Mouse (Mus musculus) testis, postnatal 14 days (tissue): Measurements from ENCODE around the gene Foxi3.

ENCODE experiments used
- DNase-seq: peaks from one replicate; pipeline ENCODE4 v3.0.0; 2021; ENCODE audit warnings: low spot score

Foxi3 gene

DNA sequence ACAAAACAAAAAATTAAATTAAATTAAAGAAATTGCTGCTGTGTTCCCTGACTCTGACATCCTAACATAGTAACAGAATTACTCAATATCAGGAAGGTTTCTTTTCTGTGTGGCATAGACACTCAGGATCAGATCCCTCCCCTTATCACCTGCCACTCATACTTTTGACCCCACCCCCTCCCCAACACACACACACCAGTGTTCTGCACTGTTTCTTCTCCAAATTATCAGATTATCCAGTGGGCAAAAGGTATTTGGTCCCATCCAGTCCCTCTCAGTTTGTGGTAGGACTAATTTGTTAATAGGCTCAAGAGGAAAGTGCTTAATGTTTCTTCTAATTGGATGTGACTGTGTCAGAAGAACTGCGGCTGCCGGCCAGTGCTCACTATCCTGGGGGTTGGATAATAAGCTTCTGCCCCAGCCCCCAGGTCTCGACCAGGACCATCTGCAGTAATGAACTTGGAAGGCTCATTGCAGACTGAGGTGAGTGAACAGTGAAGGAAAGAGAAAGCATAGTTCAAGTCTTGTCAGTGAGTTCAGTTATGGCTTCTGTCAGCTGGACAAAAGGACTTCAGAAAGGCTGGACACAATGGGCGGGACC is 39.9 kb downstream of the Foxi3 start:
- DNase-seq, result no peak

- DNase-seq, result no peak
Measured at GRCm38 (mm10) chr6:71002656-71003055, 46.3 kb downstream of the Foxi3 start.

- DNase-seq, result no peak
Measured at GRCm38 (mm10) chr6:71004161-71004560, 47.8 kb downstream of the Foxi3 start.
